Mouse (Mus musculus) MEL (cell line): ENCODE results near the gene Naa40.

Source experiments
- CTCF ChIP-seq, 3 experiments: IDR thresholded peaks in 2 of 3; conservative IDR thresholded peaks in 1 of 3; 2 replicates each; pipeline ENCODE4 v1.5.1; 2011 to 2012; ENCODE audit warnings: low read length in 3 of 3, low read depth in 2 of 3, mild to moderate bottlenecking in 2 of 3, improper control_type of control experiment in 1 of 3, inconsistent platforms in 1 of 3, mixed read lengths in 1 of 3, moderate library complexity in 1 of 3; ENCODE audit not compliant: control insufficient read depth in 1 of 3, insufficient read depth in 1 of 3, poor library complexity in 1 of 3, severe bottlenecking in 1 of 3
- ELF1 ChIP-seq: IDR thresholded peaks from 2 replicates; pipeline ENCODE4 v1.6.1; 2014; ENCODE audit warnings: low read depth, mild to moderate bottlenecking, inconsistent platforms, low read length, improper control_type of control experiment, moderate library complexity
- MEF2A ChIP-seq: IDR thresholded peaks from 2 replicates; pipeline ENCODE4 v1.6.1; 2014; ENCODE audit warnings: low read depth, mild to moderate bottlenecking, inconsistent platforms, low read length, improper control_type of control experiment; ENCODE audit not compliant: poor library complexity, insufficient replicate concordance, severe bottlenecking; ENCODE audit errors: extremely low read depth
- MYC ChIP-seq: IDR thresholded peaks from 2 replicates; pipeline ENCODE4 v1.6.1; 2011; ENCODE audit warnings: low read depth, mild to moderate bottlenecking, low read length, improper control_type of control experiment, moderate library complexity
- NELFE ChIP-seq: IDR thresholded peaks from 2 replicates; pipeline ENCODE4 v1.6.1; 2011; ENCODE audit warnings: low read depth, low read length, improper control_type of control experiment
- POLR2A ChIP-seq, 2 experiments: IDR thresholded peaks; 2 replicates each; pipeline ENCODE4 v1.6.1; 2011 to 2012; ENCODE audit warnings: low read length in 2 of 2, mild to moderate bottlenecking in 2 of 2, control low read depth in 1 of 2, improper control_type of control experiment in 1 of 2, low read depth in 1 of 2, moderate library complexity in 1 of 2; ENCODE audit not compliant: control insufficient read depth in 1 of 2, insufficient read depth in 1 of 2, poor library complexity in 1 of 2
- RCOR1 ChIP-seq: IDR thresholded peaks from 2 replicates; pipeline ENCODE4 v1.6.1; 2012; ENCODE audit warnings: low read depth, mild to moderate bottlenecking, inconsistent platforms, low read length, improper control_type of control experiment
- SIN3A ChIP-seq: IDR thresholded peaks from 2 replicates; pipeline ENCODE4 v1.6.1; 2012; ENCODE audit warnings: low read length, improper control_type of control experiment, inconsistent platforms
- SMC3 ChIP-seq: IDR thresholded peaks from 2 replicates; pipeline ENCODE4 v1.6.1; 2011; ENCODE audit warnings: low read depth, low read length, improper control_type of control experiment
- TAL1 ChIP-seq: IDR thresholded peaks from 2 replicates; pipeline ENCODE4 v1.6.1; 2012; ENCODE audit warnings: mild to moderate bottlenecking, inconsistent platforms, low read length, moderate library complexity, mixed read lengths
- USF2 ChIP-seq, 2 experiments: IDR thresholded peaks; 2 replicates each; pipeline ENCODE4 v1.6.1; 2011 to 2012; ENCODE audit warnings: improper control_type of control experiment in 2 of 2, low read length in 2 of 2, borderline replicate concordance in 1 of 2, inconsistent platforms in 1 of 2, low read depth in 1 of 2, mild to moderate bottlenecking in 1 of 2; ENCODE audit not compliant: insufficient read depth in 1 of 2
- ZC3H11A ChIP-seq: IDR thresholded peaks from 2 replicates; pipeline ENCODE4 v1.6.1; 2012; ENCODE audit warnings: low read depth, mild to moderate bottlenecking, inconsistent platforms, low read length, improper control_type of control experiment
- ZKSCAN1 ChIP-seq: IDR thresholded peaks from 2 replicates; pipeline ENCODE4 v1.6.1; 2012; ENCODE audit warnings: low read depth, mild to moderate bottlenecking, inconsistent platforms, low read length, improper control_type of control experiment, moderate library complexity
- ZMIZ1 ChIP-seq: IDR thresholded peaks from 2 replicates; pipeline ENCODE4 v1.6.1; 2012; ENCODE audit warnings: low read depth, mild to moderate bottlenecking, inconsistent platforms, low read length, improper control_type of control experiment, moderate library complexity

- TF ChIP-seq ELF1, result no peak
- TF ChIP-seq SMC3, result no peak
- TF ChIP-seq NELFE, result no peak
- no peak for TF ChIP-seq ZKSCAN1
- no peak for TF ChIP-seq RCOR1
- TF ChIP-seq POLR2A (IDR thresholded peaks at IDR 0.05; ENCODE audit: control insufficient read depth in 1 of 2, insufficient read depth in 1 of 2, low read depth in 1 of 2, low read length in 2 of 2, poor library complexity in 1 of 2), result no peak
- no peak for TF ChIP-seq CTCF (IDR thresholded peaks at IDR 0.05 in 2 of 3, conservative IDR thresholded peaks at IDR 0.05 in 1 of 3; ENCODE audit: control insufficient read depth in 1 of 3, insufficient read depth in 1 of 3, low read depth in 2 of 3, low read length in 3 of 3, poor library complexity in 1 of 3, severe bottlenecking in 1 of 3)
- no peak for TF ChIP-seq USF2 (IDR thresholded peaks at IDR 0.05; ENCODE audit: borderline replicate concordance in 1 of 2, insufficient read depth in 1 of 2, low read depth in 1 of 2, low read length in 2 of 2)
- no peak for TF ChIP-seq MEF2A
- no peak for TF ChIP-seq ZC3H11A
- no peak for TF ChIP-seq SIN3A
- TF ChIP-seq ZMIZ1, result no peak
- TF ChIP-seq MYC, result no peak
- TF ChIP-seq TAL1, result no peak
Observed at GRCm38 (mm10) chr19:7289767-7290166, 48.8 kb upstream of the Naa40 start.
